25 mouse cellular contexts compared by ENCODE assay signal in the genomic region with DNA sequence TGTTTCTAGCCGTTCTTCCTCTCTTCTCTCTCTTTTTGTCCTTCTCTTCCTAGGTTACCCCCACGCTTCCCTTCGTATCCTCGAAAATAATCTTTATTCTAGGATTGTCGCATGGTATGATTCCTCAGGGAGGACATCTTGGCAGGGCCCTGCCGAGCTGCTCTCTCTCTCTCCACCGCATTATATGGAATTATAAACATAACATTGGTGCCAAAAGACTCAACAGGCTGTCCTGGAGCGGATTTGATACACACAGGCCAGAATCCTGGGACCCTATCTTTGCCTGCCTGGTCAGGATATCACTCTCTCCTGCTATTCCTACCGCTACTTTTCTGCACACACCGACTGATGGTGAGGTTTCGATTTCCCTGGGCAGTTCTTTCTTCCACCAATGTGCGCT.
A peak's percentile ranks its signal among the peaks of the same experiment; 100 is the strongest.
DNase-seq lines count a peak whose midpoint lies in the region; ATAC-seq and TF ChIP-seq lines count a peak whose summit lies in the region.
"Had no signal": no experiment of that assay in that cellular context is flagged by ENCODE, and none has a peak within 500 bp of the region (broad histone marks: within the 10 kb centered on the region; RNA-seq: fewer than 3 reads in every experiment).

No protein-coding gene starts in this region.

- peak; percentile 53 for DNase-seq in heart, adult 11 months
- DNase-seq in heart, postnatal 25 days (ENCODE audit: low spot score): no peak
- DNase-seq in lung, postnatal 4 days: no peak
- DNase-seq in stomach, postnatal 0 days (ENCODE audit: low spot score): no peak
- DNase-seq: adrenal gland, adult 8-10 months; adrenal gland, postnatal 14 days; adrenal gland, postnatal 36 days; B cell, adult 2 months; cerebellum, adult 11-12 months; cerebellum, adult 2 months; cerebellum, adult 9-10 months; cerebellum, postnatal 25 days had no signal

- no peak for TF ChIP-seq EP300 in stomach, postnatal 0 days (optimal IDR thresholded peaks at IDR 0.05)

- H3K4me1 ChIP-seq in forebrain, embryonic 16.5 days (replicated peaks; ENCODE audit: control insufficient read depth, insufficient read depth, low read length): no peaks in the 10 kb centered on the region
- H3K4me1 ChIP-seq in forebrain, embryonic 12.5 days: peaks cover 5% of the 10 kb centered on the region
- peaks cover 16% of the 10 kb centered on the region; the same call in 1 of the 2 replicates for H3K4me1 ChIP-seq in lung, embryonic 15.5 days
- H3K4me1 ChIP-seq in stomach, embryonic 14.5 days (ENCODE audit: control insufficient read depth, insufficient read depth, low read length): no peaks in the 10 kb centered on the region
- H3K4me1 ChIP-seq in stomach, postnatal 0 days (replicated peaks; ENCODE audit: control insufficient read depth, insufficient read depth): no peaks in the 10 kb centered on the region; the same call in 1 of the 2 replicates
- H3K4me1 ChIP-seq: forebrain, embryonic 15.5 days had no signal

- no peak overlapping the region for H3K4me3 ChIP-seq in forebrain, embryonic 16.5 days (replicated peaks; ENCODE audit: low read length)
- no peak overlapping the region for H3K4me3 ChIP-seq in forebrain, embryonic 12.5 days (replicated peaks)
- H3K4me3 ChIP-seq in lung, embryonic 15.5 days: no peak overlapping the region
- H3K4me3 ChIP-seq in stomach, embryonic 14.5 days (ENCODE audit: low read depth, low read length): no peak overlapping the region
- H3K4me3 ChIP-seq in stomach, postnatal 0 days (ENCODE audit: low read depth, low read length): no peak overlapping the region
- H3K4me3 ChIP-seq: embryonic facial prominence, embryonic 10.5 days; embryonic facial prominence, embryonic 12.5 days; forebrain, embryonic 13.5 days; forebrain, embryonic 15.5 days had no signal

- H3K9ac ChIP-seq in forebrain, embryonic 16.5 days (replicated peaks; ENCODE audit: low read depth, low read length): no peak overlapping the region
- no peak overlapping the region for H3K9ac ChIP-seq in forebrain, embryonic 12.5 days
- no peak overlapping the region for H3K9ac ChIP-seq in lung, embryonic 15.5 days
- H3K9ac ChIP-seq in stomach, embryonic 14.5 days (replicated peaks; ENCODE audit: low read depth, low read length): no peak overlapping the region
- H3K9ac ChIP-seq in stomach, postnatal 0 days (ENCODE audit: low read length): no peak overlapping the region
- H3K9ac ChIP-seq: embryonic facial prominence, embryonic 12.5 days; forebrain, embryonic 13.5 days; forebrain, embryonic 15.5 days had no signal

- ATAC-seq in forebrain, embryonic 16.5 days: no peak
- ATAC-seq in forebrain, embryonic 12.5 days (ENCODE audit: low FRiP score): no peak
- peak; percentile 72; the same call in 1 of the 2 replicates for ATAC-seq in lung, embryonic 15.5 days (ENCODE audit: borderline replicate concordance, extremely low read depth, low FRiP score, low TSS enrichment)
- ATAC-seq in stomach, embryonic 14.5 days (ENCODE audit: insufficient number of reproducible peaks, insufficient read depth, low FRiP score, low read depth): no peak
- ATAC-seq in stomach, postnatal 0 days (ENCODE audit: low FRiP score, low TSS enrichment): no peak
- ATAC-seq: activated CD4-positive, CD25-positive, alpha-beta regulatory T cell, adult 4 months; CD4-positive, CD25-positive, alpha-beta regulatory T cell, adult 4 months; Patski had no signal

- H3K27ac ChIP-seq in forebrain, embryonic 16.5 days (ENCODE audit: low read length): peak overlapping the region; percentile 1; the same call in 1 of the 2 replicates
- no peak overlapping the region for H3K27ac ChIP-seq in forebrain, embryonic 12.5 days
- peak overlapping the region; percentile 64; the same call in 1 of the 2 replicates for H3K27ac ChIP-seq in lung, embryonic 15.5 days
- H3K27ac ChIP-seq in stomach, embryonic 14.5 days (ENCODE audit: low read length): 0 out of 2 replicates have a peak overlapping the region, but pooled peaks have one; percentile 41
- H3K27ac ChIP-seq in stomach, postnatal 0 days (replicated peaks): no peak overlapping the region
- H3K27ac ChIP-seq: embryonic facial prominence, embryonic 10.5 days; embryonic facial prominence, embryonic 12.5 days; forebrain, embryonic 13.5 days; forebrain, embryonic 15.5 days had no signal

- no peaks in the 10 kb centered on the region for H3K36me3 ChIP-seq in forebrain, embryonic 16.5 days (ENCODE audit: control insufficient read depth, insufficient read depth)
- H3K36me3 ChIP-seq in forebrain, embryonic 12.5 days (replicated peaks): no peaks in the 10 kb centered on the region
- no peaks in the 10 kb centered on the region for H3K36me3 ChIP-seq in lung, embryonic 15.5 days
- no peaks in the 10 kb centered on the region for H3K36me3 ChIP-seq in stomach, embryonic 14.5 days (ENCODE audit: control insufficient read depth, insufficient read depth, low read length)
- no peaks in the 10 kb centered on the region for H3K36me3 ChIP-seq in stomach, postnatal 0 days (ENCODE audit: control insufficient read depth, insufficient read depth, low read length)
- H3K36me3 ChIP-seq: embryonic facial prominence, embryonic 10.5 days; embryonic facial prominence, embryonic 12.5 days; forebrain, embryonic 15.5 days; G1E had no signal

- 87% methylated on average over 12 of the region's 12 CpGs for WGBS in forebrain, embryonic 16.5 days
- 92% methylated on average over 12 of the region's 12 CpGs for WGBS in forebrain, embryonic 12.5 days
- WGBS in lung, embryonic 15.5 days: 66% methylated on average over 12 of the region's 12 CpGs
- WGBS in stomach, embryonic 14.5 days: 73% methylated on average over 12 of the region's 12 CpGs
- WGBS in stomach, postnatal 0 days: 70% methylated on average over 12 of the region's 12 CpGs

- H3K27me3 ChIP-seq in forebrain, embryonic 16.5 days (replicated peaks; ENCODE audit: control insufficient read depth, insufficient read depth, low read length): no peaks in the 10 kb centered on the region
- no peaks in the 10 kb centered on the region for H3K27me3 ChIP-seq in forebrain, embryonic 12.5 days
- H3K27me3 ChIP-seq in lung, embryonic 15.5 days: no peaks in the 10 kb centered on the region
- H3K27me3 ChIP-seq in stomach, embryonic 14.5 days (ENCODE audit: control insufficient read depth, insufficient read depth, low read length): no peaks in the 10 kb centered on the region
- H3K27me3 ChIP-seq in stomach, postnatal 0 days (ENCODE audit: control insufficient read depth, insufficient read depth, low read length): no peaks in the 10 kb centered on the region
- H3K27me3 ChIP-seq: CH12.LX; embryonic facial prominence, embryonic 12.5 days; forebrain, embryonic 13.5 days; forebrain, embryonic 15.5 days; Patski had no signal

- TF ChIP-seq CTCF in stomach, postnatal 0 days (IDR thresholded peaks at IDR 0.05; ENCODE audit: low read depth): no peak

- no peaks in the 10 kb centered on the region for H3K9me3 ChIP-seq in forebrain, embryonic 16.5 days (ENCODE audit: control insufficient read depth, low read length)
- no peaks in the 10 kb centered on the region for H3K9me3 ChIP-seq in forebrain, embryonic 12.5 days
- no peaks in the 10 kb centered on the region for H3K9me3 ChIP-seq in lung, embryonic 15.5 days
- H3K9me3 ChIP-seq in stomach, embryonic 14.5 days (ENCODE audit: control insufficient read depth, low read depth, low read length): no peaks in the 10 kb centered on the region
- H3K9me3 ChIP-seq in stomach, postnatal 0 days (ENCODE audit: control insufficient read depth, low read length): no peaks in the 10 kb centered on the region
- H3K9me3 ChIP-seq: embryonic facial prominence, embryonic 10.5 days; embryonic facial prominence, embryonic 12.5 days; forebrain, embryonic 13.5 days; forebrain, embryonic 15.5 days; G1E had no signal

- H3K4me2 ChIP-seq in forebrain, embryonic 16.5 days (ENCODE audit: low read length): no peak overlapping the region
- H3K4me2 ChIP-seq in forebrain, embryonic 12.5 days: no peak overlapping the region
- no peak overlapping the region for H3K4me2 ChIP-seq in lung, embryonic 15.5 days
- H3K4me2 ChIP-seq in stomach, embryonic 14.5 days (replicated peaks; ENCODE audit: low read depth, low read length): no peak overlapping the region
- no peak overlapping the region for H3K4me2 ChIP-seq in stomach, postnatal 0 days (replicated peaks; ENCODE audit: low read depth)
- H3K4me2 ChIP-seq: embryonic facial prominence, embryonic 12.5 days; forebrain, embryonic 13.5 days; forebrain, embryonic 15.5 days had no signal

- intact Hi-C loops in heart, postnatal 25 days (cut with DNase I): no loop called here

Comparison
In these comparisons a context has a peak if more than half of its experiments do, and no peak if none do; other contexts are left out.
1. H3K27ac ChIP-seq: peak in forebrain, embryonic 16.5 days (single experiment), lung, embryonic 15.5 days (single experiment) and stomach, embryonic 14.5 days (single experiment); none in forebrain, embryonic 12.5 days (single experiment) and stomach, postnatal 0 days (single experiment).